Mouse (Mus musculus): ENCODE results near the gene Slc13a5. TPM values are rescaled to one million over a fixed set of nuclear protein-coding genes. Genes with fewer than 3 reads are reported as not detected.

Gene Slc13a5
- 0.04 and 0.10 TPM in 2 replicates for polyA plus RNA-seq (2015; fragmentation: Nextera tagmentation; extraction: Ambion mirVana)

DNA sequence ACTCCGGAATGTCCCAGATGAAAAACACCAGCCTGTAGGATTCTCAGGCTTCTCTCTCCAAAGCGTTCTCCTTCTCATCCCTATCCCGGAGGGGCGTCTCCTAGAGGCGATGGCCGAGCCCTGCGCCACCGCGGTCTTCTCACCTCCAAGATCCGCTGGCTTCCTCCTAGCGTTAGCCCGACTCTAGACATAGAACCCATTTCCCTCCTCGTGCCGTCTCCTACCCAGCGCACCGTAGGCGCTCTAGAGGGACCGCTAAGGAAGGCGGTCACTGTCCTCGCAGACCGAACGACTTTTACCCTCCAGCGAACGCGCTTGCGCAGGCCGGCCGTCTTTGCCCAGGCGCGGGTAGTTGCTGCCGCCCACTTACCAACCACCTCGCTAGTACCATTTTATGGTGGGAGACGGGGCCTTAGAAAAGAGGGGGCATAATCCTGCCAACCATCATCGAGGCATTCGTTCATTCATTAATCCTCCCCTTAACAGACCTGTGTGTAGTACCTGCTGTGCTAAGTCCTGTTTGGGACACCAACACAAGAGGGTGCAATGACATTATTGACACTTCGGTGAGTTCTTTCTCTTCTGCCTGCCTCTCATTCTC lies at the start of gene Slc13a5:
Gene Slc13a5, minus strand, starts transcription at position 263 of the 601 bp plus-strand sequence.
- DNase-seq (ENCODE audit: low spot score) (peak; percentile 38), ATAC-seq (replicated peaks; ENCODE audit: low FRiP score, low read depth) (no peak)
- H3K4me3 ChIP-seq (replicated peaks; ENCODE audit: low read depth, low read length): peak within 1 kb of the TSS; percentile 35
- H3K4me1 ChIP-seq (replicated peaks; ENCODE audit: insufficient read depth, low read length): peaks cover 7% of the 10 kb centered on the region; the same call in 1 of the 2 replicates
- H3K4me2 ChIP-seq (ENCODE audit: low read length): peak within 1 kb of the TSS; percentile 75
- H3K9ac ChIP-seq (ENCODE audit: low read depth, low read length): peak within 1 kb of the TSS; percentile 27; the same call in 1 of the 2 replicates
- 2% methylated on average over 36 of the region's 36 CpGs for WGBS
- TF ChIP-seq CTCF (IDR thresholded peaks at IDR 0.05; ENCODE audit: low read depth): no peak
- H3K9me3 ChIP-seq (replicated peaks; ENCODE audit: low read length): no peaks in the 10 kb centered on the region
- H3K27me3 ChIP-seq (ENCODE audit: insufficient read depth, low read length): peaks cover 18% of the 10 kb centered on the region
- no peak within 1 kb of the TSS for H3K27ac ChIP-seq
- H3K36me3 ChIP-seq (ENCODE audit: insufficient read depth, low read length): no peaks in the 10 kb centered on the region

DNA sequence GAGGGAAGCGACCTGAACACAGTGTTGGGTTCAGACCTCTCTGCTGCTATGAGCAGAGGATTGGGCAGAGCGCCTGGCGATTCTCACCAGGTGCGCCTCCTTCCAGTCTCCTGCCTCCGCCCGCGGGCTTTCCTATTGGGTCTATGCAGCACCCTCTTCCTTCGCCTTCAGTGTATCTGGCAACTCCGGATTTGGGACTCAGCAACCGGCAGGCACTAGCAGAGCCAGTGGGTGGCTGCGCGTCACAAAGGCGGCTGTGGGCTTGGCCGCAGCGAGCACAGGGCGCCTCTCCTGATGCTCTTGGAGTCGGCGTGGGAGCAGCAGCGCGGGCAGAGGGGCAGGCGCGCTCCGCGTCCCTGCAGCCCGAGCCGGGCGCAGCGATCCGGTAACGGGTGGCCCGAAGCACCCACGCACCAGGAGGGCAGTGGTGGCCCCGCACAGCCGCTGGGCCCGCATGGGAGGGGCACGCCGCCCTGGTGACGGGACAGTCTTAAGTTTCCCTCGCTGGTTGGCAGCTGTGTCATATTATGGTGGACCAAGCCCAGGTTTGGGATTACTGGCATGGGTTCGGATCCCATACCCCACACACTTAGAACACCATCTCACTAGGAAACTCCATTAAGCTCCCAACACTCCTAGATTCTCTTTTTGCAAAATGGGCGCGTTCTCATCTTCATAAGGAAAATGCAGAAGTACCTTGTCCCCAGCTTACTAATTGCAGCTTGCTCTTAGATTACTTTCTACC lies 47.3 kb upstream of the Slc13a5 start, which contains the start of gene Fbxo39:
Gene Fbxo39, plus strand, starts transcription at position 294 of the 745 bp plus-strand sequence.
- 8% methylated on average over 42 of the region's 42 CpGs for WGBS
- Histone ChIP-seq H3K4me2 (ENCODE audit: low read length) (peak within 1 kb of the TSS; percentile 49), H3K36me3 (ENCODE audit: insufficient read depth, low read length) (no peaks in the 10 kb centered on the region), H3K27me3 (ENCODE audit: insufficient read depth, low read length) (0 out of 2 replicates have a peak, but pooled peaks cover 3% of the 10 kb centered on the region), H3K9me3 (replicated peaks; ENCODE audit: low read length) (no peaks in the 10 kb centered on the region), H3K4me1 (replicated peaks; ENCODE audit: insufficient read depth, low read length) (peaks cover 7% of the 10 kb centered on the region), H3K4me3 (replicated peaks; ENCODE audit: low read depth, low read length) (peak within 1 kb of the TSS; percentile 26), H3K27ac (no peak within 1 kb of the TSS), H3K9ac (ENCODE audit: low read depth, low read length) (0 out of 2 replicates have a peak within 1 kb of the TSS, but pooled peaks have one; percentile 37)
- ATAC-seq (replicated peaks; ENCODE audit: low FRiP score, low read depth): no peak
- no peak for DNase-seq (ENCODE audit: low spot score)
- TF ChIP-seq CTCF (IDR thresholded peaks at IDR 0.05; ENCODE audit: low read depth): no peak

DNA sequence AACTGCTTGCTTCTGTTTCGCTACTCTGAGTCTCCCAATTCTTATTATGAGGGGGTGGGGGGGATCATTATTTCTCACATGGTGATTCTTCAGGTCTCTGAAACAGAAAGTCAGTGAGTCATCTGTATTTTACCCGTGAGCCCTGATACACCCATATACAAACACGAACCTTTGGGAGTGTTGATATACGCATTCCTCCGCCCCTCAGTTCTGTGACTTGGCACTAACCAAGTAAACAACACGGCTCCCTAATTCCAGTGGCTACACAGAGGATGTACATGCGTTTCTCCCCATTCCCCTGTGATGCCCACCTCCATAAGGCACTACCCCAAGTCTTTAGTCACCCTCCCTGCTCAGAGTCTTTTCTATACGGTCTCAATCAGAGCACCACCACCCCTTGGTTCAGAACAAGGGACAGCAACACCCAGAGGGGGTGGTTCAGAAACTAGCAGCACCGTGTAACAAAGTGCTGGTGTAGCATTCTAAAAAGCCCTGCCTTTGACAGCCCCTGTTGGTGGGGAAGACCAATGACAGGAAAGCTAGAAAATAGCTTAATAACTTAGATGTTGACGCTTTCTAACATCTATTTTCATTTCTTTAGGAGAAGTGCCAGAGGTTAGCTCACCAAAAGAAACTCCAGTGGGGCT lies 44.5 kb upstream of the Slc13a5 start:
- ATAC-seq (replicated peaks; ENCODE audit: low FRiP score, low read depth) (no peak), DNase-seq (ENCODE audit: low spot score) (no peak)
- Histone ChIP-seq H3K36me3 (ENCODE audit: insufficient read depth, low read length) (no peaks in the 10 kb centered on the region), H3K27me3 (ENCODE audit: insufficient read depth, low read length) (0 out of 2 replicates have a peak, but pooled peaks cover 3% of the 10 kb centered on the region), H3K9me3 (replicated peaks; ENCODE audit: low read length) (no peaks in the 10 kb centered on the region), H3K4me3 (replicated peaks; ENCODE audit: low read depth, low read length) (no peak overlapping the region), H3K4me2 (ENCODE audit: low read length) (no peak overlapping the region), H3K27ac (no peak overlapping the region), H3K9ac (ENCODE audit: low read depth, low read length) (no peak overlapping the region), H3K4me1 (replicated peaks; ENCODE audit: insufficient read depth, low read length) (peaks cover 7% of the 10 kb centered on the region)
- 78% methylated on average over 10 of the region's 10 CpGs for WGBS
- TF ChIP-seq CTCF (IDR thresholded peaks at IDR 0.05; ENCODE audit: low read depth): no peak

DNA sequence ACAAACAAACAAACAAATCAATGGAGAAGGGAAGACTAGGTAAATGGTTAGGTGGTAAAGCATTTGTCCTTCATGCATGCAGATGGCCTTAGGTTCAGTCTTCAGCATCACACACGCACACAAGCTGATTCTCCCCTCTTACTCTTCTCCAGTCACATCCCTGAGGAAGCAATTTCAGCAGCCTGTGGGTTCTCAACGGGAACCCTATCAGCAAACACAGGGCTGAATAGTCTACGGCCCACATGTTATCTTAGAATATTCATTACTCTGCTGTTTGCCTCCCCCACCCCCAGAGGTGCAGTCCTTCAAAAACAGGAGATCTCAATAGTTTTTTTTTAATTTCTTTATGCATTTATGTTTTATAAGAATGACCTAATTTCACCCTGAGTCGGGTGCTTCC lies 43.5 kb upstream of the Slc13a5 start:
- DNase-seq (ENCODE audit: low spot score): no peak
- H3K4me1 ChIP-seq (replicated peaks; ENCODE audit: insufficient read depth, low read length): peaks cover 7% of the 10 kb centered on the region
- 81% methylated on average over 4 of the region's 4 CpGs for WGBS
- ATAC-seq (replicated peaks; ENCODE audit: low FRiP score, low read depth): no peak
- TF ChIP-seq CTCF (IDR thresholded peaks at IDR 0.05; ENCODE audit: low read depth): no peak
- no peak overlapping the region for H3K4me3 ChIP-seq (replicated peaks; ENCODE audit: low read depth, low read length)
- 0 out of 2 replicates have a peak, but pooled peaks cover 3% of the 10 kb centered on the region for H3K27me3 ChIP-seq (ENCODE audit: insufficient read depth, low read length)
- H3K9ac ChIP-seq (ENCODE audit: low read depth, low read length): no peak overlapping the region
- H3K9me3 ChIP-seq (replicated peaks; ENCODE audit: low read length): no peaks in the 10 kb centered on the region
- H3K27ac ChIP-seq: no peak overlapping the region
- no peak overlapping the region for H3K4me2 ChIP-seq (ENCODE audit: low read length)
- H3K36me3 ChIP-seq (ENCODE audit: insufficient read depth, low read length): no peaks in the 10 kb centered on the region

DNA sequence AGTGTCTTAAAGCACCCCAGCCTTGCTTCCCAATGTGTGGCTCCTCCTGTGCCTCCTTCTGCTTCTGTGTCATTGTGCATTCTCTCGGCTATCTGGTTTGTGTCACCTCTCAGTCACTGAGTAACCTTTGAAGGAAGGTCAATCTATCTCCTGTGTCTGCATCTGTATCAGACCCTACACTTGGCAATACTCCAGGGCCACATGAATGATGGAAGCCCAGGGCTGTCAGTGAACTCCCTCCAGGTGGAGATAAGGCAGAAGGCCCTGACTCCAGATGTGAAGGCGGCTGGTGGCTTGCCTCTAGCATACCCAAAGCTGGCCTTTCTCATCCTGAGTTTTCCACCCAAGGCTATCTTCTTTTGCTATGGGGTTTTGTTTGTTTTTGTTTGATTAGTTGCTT lies 42.0 kb upstream of the Slc13a5 start:
- Histone ChIP-seq H3K9me3 (replicated peaks; ENCODE audit: low read length) (no peaks in the 10 kb centered on the region), H3K36me3 (ENCODE audit: insufficient read depth, low read length) (no peaks in the 10 kb centered on the region), H3K9ac (ENCODE audit: low read depth, low read length) (no peak overlapping the region), H3K4me1 (replicated peaks; ENCODE audit: insufficient read depth, low read length) (peaks cover 2% of the 10 kb centered on the region; the same call in 1 of the 2 replicates), H3K27me3 (ENCODE audit: insufficient read depth, low read length) (0 out of 2 replicates have a peak, but pooled peaks cover 3% of the 10 kb centered on the region), H3K4me2 (ENCODE audit: low read length) (no peak overlapping the region), H3K4me3 (replicated peaks; ENCODE audit: low read depth, low read length) (no peak overlapping the region), H3K27ac (no peak overlapping the region)
- TF ChIP-seq CTCF (IDR thresholded peaks at IDR 0.05; ENCODE audit: low read depth): no peak
- DNase-seq (ENCODE audit: low spot score) (no peak), ATAC-seq (replicated peaks; ENCODE audit: low FRiP score, low read depth) (no peak)
- 59% methylated on average over 2 of the region's 2 CpGs for WGBS

DNA sequence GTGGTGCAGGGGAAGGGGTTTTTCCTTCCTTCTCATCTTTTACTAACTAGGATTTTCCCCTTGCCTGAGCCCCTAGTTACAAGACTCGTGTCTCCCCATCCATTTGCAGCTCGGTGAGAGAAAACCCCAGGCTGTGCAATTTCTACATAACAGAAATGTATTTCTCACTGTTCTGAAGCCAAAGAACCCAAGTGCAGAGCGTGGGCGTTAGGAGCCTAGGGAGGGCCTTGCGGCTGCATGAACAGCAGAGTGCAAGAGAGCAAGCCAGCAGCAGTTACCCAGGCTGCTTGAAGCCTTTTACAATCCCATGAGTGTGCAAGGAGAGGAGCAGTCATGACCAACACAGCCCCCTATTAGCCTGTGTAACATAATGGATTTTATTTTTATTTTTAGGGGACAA lies 40.4 kb upstream of the Slc13a5 start:
- Histone ChIP-seq H3K9me3 (replicated peaks; ENCODE audit: low read length) (no peaks in the 10 kb centered on the region), H3K9ac (ENCODE audit: low read depth, low read length) (no peak overlapping the region), H3K4me1 (replicated peaks; ENCODE audit: insufficient read depth, low read length) (no peaks in the 10 kb centered on the region), H3K4me2 (ENCODE audit: low read length) (no peak overlapping the region), H3K27me3 (ENCODE audit: insufficient read depth, low read length) (no peaks in the 10 kb centered on the region), H3K27ac (no peak overlapping the region), H3K36me3 (ENCODE audit: insufficient read depth, low read length) (no peaks in the 10 kb centered on the region), H3K4me3 (replicated peaks; ENCODE audit: low read depth, low read length) (no peak overlapping the region)
- no peak for TF ChIP-seq CTCF (IDR thresholded peaks at IDR 0.05; ENCODE audit: low read depth)
- ATAC-seq (replicated peaks; ENCODE audit: low FRiP score, low read depth) (no peak), DNase-seq (ENCODE audit: low spot score) (no peak)
- WGBS: 76% methylated on average over 5 of the region's 5 CpGs

Measured in kidney, postnatal 0 days (tissue).